Mouse (Mus musculus) CH12.LX (cell line): ENCODE measurements at regions not wholly inside any gene's neighbourhood (a gene's known extent, or its start where the extent isn't known, plus 50 kb on each side); places are given as distances from the start of the nearest gene placed in this dataset.

Source experiments
- DNase-seq: peaks from one replicate; pipeline ENCODE4 v3.0.0-alpha.2; 2013; ENCODE audit errors: extremely low read depth
- H3K27ac ChIP-seq: 2 replicates; pipeline ENCODE4 v1.5.1; 2012; ENCODE audit warnings: low read depth, mild to moderate bottlenecking, control low read depth, moderate library complexity; ENCODE audit not compliant: insufficient read depth
- H3K27me3 ChIP-seq: replicated peaks from 2 replicates; pipeline ENCODE3; 2012; ENCODE audit warnings: inconsistent platforms
- H3K36me3 ChIP-seq, 2 experiments: replicated peaks in 1 of 2; 2 replicates each; pipeline versions ENCODE3 to v1.6.1; 2012; ENCODE audit warnings: inconsistent platforms in 1 of 2, low read length in 1 of 2, mild to moderate bottlenecking in 1 of 2, mixed read lengths in 1 of 2, moderate library complexity in 1 of 2; ENCODE audit not compliant: control insufficient read depth in 1 of 2, insufficient read depth in 1 of 2
- H3K4me1 ChIP-seq, 2 experiments: 2 replicates each; pipeline ENCODE4 v1.6.1; 2012; ENCODE audit warnings: inconsistent platforms in 1 of 2, moderate library complexity in 1 of 2; ENCODE audit not compliant: insufficient read depth in 2 of 2, control insufficient read depth in 1 of 2
- H3K4me2 ChIP-seq: 2 replicates; pipeline ENCODE4 v1.6.1; 2012; ENCODE audit warnings: low read depth, mild to moderate bottlenecking, control low read depth; ENCODE audit not compliant: poor library complexity, insufficient read depth, severe bottlenecking
- H3K4me3 ChIP-seq, 3 experiments: fragments of 150-350 bp in 1 of 3; sonication (generic) in 1 of 3; replicated peaks in 1 of 3; 2 replicates each; pipeline versions ENCODE3 to v1.5.1; 2011 to 2012; ENCODE audit warnings: low read depth in 2 of 3, low read length in 2 of 3, mild to moderate bottlenecking in 2 of 3, moderate library complexity in 2 of 3, control low read depth in 1 of 3, improper control_type of control experiment in 1 of 3, inconsistent platforms in 1 of 3, mixed read lengths in 1 of 3; ENCODE audit not compliant: poor library complexity in 1 of 3
- H3K79me2 ChIP-seq: replicated peaks from 2 replicates; pipeline ENCODE4 v1.6.1; 2012; ENCODE audit warnings: mild to moderate bottlenecking, moderate library complexity; ENCODE audit not compliant: control insufficient read depth, poor library complexity, insufficient read depth, severe bottlenecking; ENCODE audit errors: extremely low read depth
- H3K9ac ChIP-seq: 2 replicates; pipeline ENCODE4 v1.6.1; 2012; ENCODE audit warnings: low read depth, mild to moderate bottlenecking, control low read depth, moderate library complexity; ENCODE audit not compliant: insufficient read depth
- H3K9me3 ChIP-seq: replicated peaks from 2 replicates; pipeline ENCODE3; 2012; ENCODE audit warnings: low read length, inconsistent platforms, mixed read lengths
- BHLHE40 ChIP-seq: IDR thresholded peaks from 2 replicates; pipeline ENCODE4 v1.6.1; 2011; ENCODE audit warnings: mild to moderate bottlenecking, low read depth, low read length, improper control_type of control experiment
- CHD1 ChIP-seq: IDR thresholded peaks from 2 replicates; pipeline ENCODE4 v1.6.1; 2012; ENCODE audit warnings: low read depth, low read length, improper control_type of control experiment, inconsistent platforms
- CTCF ChIP-seq, 2 experiments: IDR thresholded peaks in 1 of 2; conservative IDR thresholded peaks in 1 of 2; 2 replicates each; pipeline ENCODE4 v1.5.1; 2011 to 2012; ENCODE audit warnings: low read depth in 2 of 2, low read length in 2 of 2, improper control_type of control experiment in 1 of 2, inconsistent platforms in 1 of 2, mild to moderate bottlenecking in 1 of 2, moderate library complexity in 1 of 2
- E2F4 ChIP-seq: IDR thresholded peaks from 2 replicates; pipeline ENCODE4 v1.6.1; 2011; ENCODE audit warnings: low read depth, low read length, improper control_type of control experiment; ENCODE audit not compliant: insufficient replicate concordance
- ETS1 ChIP-seq: conservative IDR thresholded peaks from 2 replicates; pipeline ENCODE4 v1.6.1; 2012; ENCODE audit warnings: low read depth, mild to moderate bottlenecking, inconsistent platforms, low read length, improper control_type of control experiment, moderate library complexity
- JUN ChIP-seq: IDR thresholded peaks from 2 replicates; pipeline ENCODE4 v1.6.1; 2011; ENCODE audit warnings: low read depth, mild to moderate bottlenecking, low read length, improper control_type of control experiment, moderate library complexity; ENCODE audit not compliant: insufficient read depth
- MAZ ChIP-seq: IDR thresholded peaks from 2 replicates; pipeline ENCODE4 v1.6.1; 2012; ENCODE audit warnings: low read depth, mild to moderate bottlenecking, inconsistent platforms, low read length, improper control_type of control experiment, moderate library complexity
- MYC ChIP-seq: IDR thresholded peaks from 2 replicates; pipeline ENCODE4 v1.6.1; 2011; ENCODE audit warnings: low read depth, mild to moderate bottlenecking, improper control_type of control experiment, low read length
- NELFE ChIP-seq: IDR thresholded peaks from 2 replicates; pipeline ENCODE4 v1.6.1; 2011; ENCODE audit warnings: low read depth, low read length, improper control_type of control experiment
- POLR2A ChIP-seq: IDR thresholded peaks from 2 replicates; pipeline ENCODE4 v1.6.1; 2011; ENCODE audit warnings: low read depth, mild to moderate bottlenecking, improper control_type of control experiment, low read length
- RAD21 ChIP-seq: IDR thresholded peaks from 2 replicates; pipeline ENCODE4 v1.6.1; 2011; ENCODE audit warnings: low read depth, mild to moderate bottlenecking, low read length, improper control_type of control experiment, moderate library complexity
- USF2 ChIP-seq: conservative IDR thresholded peaks from 2 replicates; pipeline ENCODE4 v1.6.1; 2011; ENCODE audit warnings: low read depth, low read length, improper control_type of control experiment
- ZKSCAN1 ChIP-seq: IDR thresholded peaks from 2 replicates; pipeline ENCODE4 v1.6.1; 2012; ENCODE audit warnings: low read depth, inconsistent platforms, low read length, improper control_type of control experiment, borderline replicate concordance
- ZMIZ1 ChIP-seq: IDR thresholded peaks from 2 replicates; pipeline ENCODE4 v1.6.1; 2012; ENCODE audit warnings: low read depth, mild to moderate bottlenecking, inconsistent platforms, low read length, improper control_type of control experiment
- ZNF384 ChIP-seq: IDR thresholded peaks from 2 replicates; pipeline ENCODE4 v1.6.1; 2012; ENCODE audit warnings: low read depth, low read length, improper control_type of control experiment, inconsistent platforms
- dilution Hi-C: fragments of 300-500 bp; cut with MboI; formaldehyde crosslinking; loops from 2 replicates; pipeline ENCODE4 v1.14.3; 2020; ENCODE audit warnings: low sequenced_read_pairs; ENCODE audit not compliant: extremely low pct_unique_long_range_greater_than_20kb, extremely low pct_ligation_motif_present
- in situ Hi-C: fragments of 300-500 bp; cut with MboI; formaldehyde crosslinking; loops from 3 replicates; pipeline ENCODE4 v1.14.3; 2019; ENCODE audit warnings: low sequenced_read_pairs, low pct_ligation_motif_present, low pct_unique_long_range_greater_than_20kb, mixed read lengths

DNA sequence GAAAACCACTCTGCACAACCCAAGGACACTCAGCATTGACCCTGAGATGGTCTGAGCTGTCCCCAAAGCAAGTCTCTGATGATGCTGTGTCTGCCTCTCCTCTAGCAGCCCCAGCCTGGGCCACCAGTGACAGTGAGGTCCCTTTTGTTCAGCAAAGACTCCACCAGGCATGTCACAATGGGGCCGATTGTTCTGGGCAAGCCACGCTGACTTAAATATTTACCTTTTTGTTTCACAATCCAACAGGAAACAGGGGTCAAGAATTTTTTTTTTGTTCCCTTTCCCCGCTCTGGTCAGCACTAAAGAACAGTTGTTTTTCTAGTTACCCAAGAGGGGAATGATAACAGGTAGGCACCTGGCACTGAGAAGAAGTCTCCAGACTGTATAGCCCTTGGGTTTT, 72.4 kb upstream of the Errfi1 start:
- in situ Hi-C loops = no loop called here
- dilution Hi-C loops = no loop called here
- H3K4me3 ChIP-seq = no peak overlapping the region
- no peak overlapping the region for H3K9ac ChIP-seq
- H3K4me2 ChIP-seq = no peak overlapping the region
- TF ChIP-seq USF2 (no peak), JUN (no peak), ZNF384 (no peak), ETS1 (no peak)
- H3K79me2 ChIP-seq = no peaks in the 10 kb centered on the region
- H3K4me1 ChIP-seq = peaks cover 0 to 7% of the 10 kb centered on the region in 2 experiments; a peak in 2 of 4 replicates
- H3K36me3 ChIP-seq = no peaks in the 10 kb centered on the region
- H3K9me3 ChIP-seq = no peaks in the 10 kb centered on the region
- H3K27me3 ChIP-seq = no peaks in the 10 kb centered on the region
- DNase-seq = no peak
- H3K27ac ChIP-seq = no peak overlapping the region

DNA sequence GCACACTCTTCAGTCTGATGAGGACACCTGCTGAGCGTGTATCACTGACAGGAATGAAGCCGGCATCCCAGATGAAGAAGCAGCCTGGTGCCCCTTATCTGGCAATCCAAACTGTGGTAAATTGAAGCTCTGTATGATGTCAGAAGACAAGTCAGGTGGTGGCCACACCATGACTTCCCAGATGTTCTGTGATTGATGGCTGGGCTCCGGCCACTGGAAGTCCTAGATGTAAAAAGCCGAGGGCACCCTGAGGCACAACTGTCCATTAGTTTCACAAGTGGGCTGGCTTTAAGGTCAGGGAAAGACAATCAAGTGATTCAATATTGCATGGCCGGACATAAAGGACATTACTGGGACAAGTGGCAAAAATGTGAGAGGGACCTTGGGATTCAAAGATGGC, 74.4 kb upstream of the Errfi1 start:
- Histone ChIP-seq H3K27ac (no peak overlapping the region), H3K79me2 (no peaks in the 10 kb centered on the region), H3K36me3 (no peaks in the 10 kb centered on the region), H3K4me2 (no peak overlapping the region), H3K4me1 (peaks cover 0 to 7% of the 10 kb centered on the region in 2 experiments; a peak in 2 of 4 replicates), H3K27me3 (no peaks in the 10 kb centered on the region), H3K4me3 (no peak overlapping the region), H3K9me3 (peaks cover 3% of the 10 kb centered on the region), H3K9ac (no peak overlapping the region)
- dilution Hi-C loops = no loop called here
- no peak for TF ChIP-seq MYC
- TF ChIP-seq USF2 = no peak
- no peak for TF ChIP-seq MAZ
- no peak for TF ChIP-seq CTCF (conservative IDR thresholded peaks at IDR 0.05 in 1 of 2, IDR thresholded peaks at IDR 0.05 in 1 of 2; ENCODE audit: low read depth in 2 of 2, low read length in 2 of 2)
- DNase-seq = no peak
- in situ Hi-C loops = no loop called here

DNA sequence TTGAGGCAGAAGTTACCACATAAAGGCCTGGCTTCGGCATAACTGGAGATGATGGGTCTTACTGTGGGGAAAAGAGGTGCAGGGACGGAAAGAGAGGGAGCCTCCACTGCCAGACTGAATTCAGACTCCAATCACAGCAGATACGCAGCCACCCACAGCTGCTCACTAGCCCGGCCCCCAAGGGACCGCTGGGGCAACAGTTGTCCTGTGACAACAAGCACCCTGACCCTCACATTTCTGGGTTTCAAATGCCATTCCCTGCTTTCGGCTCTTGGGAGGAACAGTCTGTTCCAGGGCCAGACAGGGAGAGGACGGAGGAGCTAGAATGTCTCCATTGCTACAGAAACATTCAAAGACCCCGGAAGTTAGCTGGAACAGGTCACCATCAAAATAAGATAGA, 75.0 kb upstream of the Errfi1 start:
- Histone ChIP-seq H3K9ac (no peak overlapping the region), H3K27ac (no peak overlapping the region), H3K36me3 (no peaks in the 10 kb centered on the region), H3K9me3 (peaks cover 5% of the 10 kb centered on the region), H3K4me3 (no peak overlapping the region), H3K4me2 (no peak overlapping the region), H3K4me1 (peaks cover 0 to 7% of the 10 kb centered on the region in 2 experiments; a peak in 2 of 4 replicates), H3K79me2 (no peaks in the 10 kb centered on the region), H3K27me3 (no peaks in the 10 kb centered on the region)
- TF ChIP-seq ZKSCAN1 (no peak), E2F4 (no peak), ZMIZ1 (no peak), RAD21 (no peak), CHD1 (no peak), USF2 (no peak), POLR2A (no peak), NELFE (no peak), BHLHE40 (no peak), JUN (no peak), ETS1 (no peak)
- dilution Hi-C loops = no loop called here
- DNase-seq = no peak
- in situ Hi-C loops = no loop called here
